Mouse (Mus musculus) liver, postnatal 0 days (tissue): Measurements from ENCODE around the gene Atxn2l.

Experiments
- CTCF ChIP-seq: sonication (generic); IDR thresholded peaks from 2 replicates; pipeline ENCODE4 v1.5.1; 2016; ENCODE audit warnings: antibody characterized with exemption, low read depth
- EP300 ChIP-seq: IDR thresholded peaks from 2 replicates; pipeline ENCODE4 v1.6.1; 2016; ENCODE audit warnings: antibody characterized with exemption, low read depth, mild to moderate bottlenecking

- TF ChIP-seq CTCF (no peak), EP300 (no peak)
These were observed 29.7 kb downstream of the Atxn2l start for GRCm38 (mm10) chr7:126473470-126474086.
